Mouse (Mus musculus): Measurements from ENCODE around the gene Srbd1. TPM values are rescaled to one million over a fixed set of nuclear protein-coding genes. Genes with fewer than 3 reads are reported as not detected.

The Srbd1 gene
- polyA plus RNA-seq, 1 experiment from 2014 or later: 22.3 TPM

GRCm38 (mm10) chr17:85981869-85982268, 163.1 kb downstream of the Srbd1 start:
- Histone ChIP-seq H3K27ac (ENCODE audit: low read length) (no peak overlapping the region), H3K4me2 (replicated peaks; ENCODE audit: low read depth, low read length) (no peak overlapping the region), H3K4me1 (ENCODE audit: insufficient read depth, low read length) (no peaks in the 10 kb centered on the region), H3K27me3 (ENCODE audit: insufficient read depth, low read length) (no peaks in the 10 kb centered on the region), H3K9me3 (ENCODE audit: low read length) (no peaks in the 10 kb centered on the region), H3K36me3 (ENCODE audit: insufficient read depth, low read length) (no peaks in the 10 kb centered on the region), H3K4me3 (ENCODE audit: low read length) (no peak overlapping the region), H3K9ac (replicated peaks; ENCODE audit: low read length) (no peak overlapping the region)
- 90% methylated on average over 3 of the region's 3 CpGs for WGBS
- ATAC-seq (ENCODE audit: low FRiP score, low TSS enrichment): no peak

GRCm38 (mm10) chr17:85978876-85979275, 166.1 kb downstream of the Srbd1 start:
- Histone ChIP-seq H3K9me3 (ENCODE audit: low read length) (no peaks in the 10 kb centered on the region), H3K4me3 (ENCODE audit: low read length) (no peak overlapping the region), H3K4me1 (ENCODE audit: insufficient read depth, low read length) (no peaks in the 10 kb centered on the region), H3K27ac (ENCODE audit: low read length) (no peak overlapping the region), H3K4me2 (replicated peaks; ENCODE audit: low read depth, low read length) (no peak overlapping the region), H3K27me3 (ENCODE audit: insufficient read depth, low read length) (no peaks in the 10 kb centered on the region), H3K9ac (replicated peaks; ENCODE audit: low read length) (no peak overlapping the region), H3K36me3 (ENCODE audit: insufficient read depth, low read length) (no peaks in the 10 kb centered on the region)
- ATAC-seq (ENCODE audit: low FRiP score, low TSS enrichment): no peak
- 45% methylated on average over 8 of the region's 8 CpGs for WGBS

- no peak for ATAC-seq (ENCODE audit: low FRiP score, low TSS enrichment)
- Histone ChIP-seq H3K9ac (replicated peaks; ENCODE audit: low read length) (no peak overlapping the region), H3K4me2 (replicated peaks; ENCODE audit: low read depth, low read length) (no peak overlapping the region), H3K27me3 (ENCODE audit: insufficient read depth, low read length) (no peaks in the 10 kb centered on the region), H3K4me3 (ENCODE audit: low read length) (no peak overlapping the region), H3K4me1 (ENCODE audit: insufficient read depth, low read length) (peaks cover 8% of the 10 kb centered on the region; the same call in 1 of the 2 replicates), H3K36me3 (ENCODE audit: insufficient read depth, low read length) (no peaks in the 10 kb centered on the region), H3K9me3 (ENCODE audit: low read length) (no peaks in the 10 kb centered on the region), H3K27ac (ENCODE audit: low read length) (no peak overlapping the region)
- WGBS: 50% methylated on average over 5 of the region's 5 CpGs
Measured at GRCm38 (mm10) chr17:85975077-85975476, 169.9 kb downstream of the Srbd1 start.

GRCm38 (mm10) chr17:85974591-85974990, 170.4 kb downstream of the Srbd1 start:
- H3K4me1 ChIP-seq (ENCODE audit: insufficient read depth, low read length): peaks cover 8% of the 10 kb centered on the region; the same call in 1 of the 2 replicates
- no peaks in the 10 kb centered on the region for H3K9me3 ChIP-seq (ENCODE audit: low read length)
- H3K36me3 ChIP-seq (ENCODE audit: insufficient read depth, low read length): no peaks in the 10 kb centered on the region
- H3K27me3 ChIP-seq (ENCODE audit: insufficient read depth, low read length): no peaks in the 10 kb centered on the region
- no peak overlapping the region for H3K27ac ChIP-seq (ENCODE audit: low read length)
- 86% methylated on average over 8 of the region's 8 CpGs for WGBS
- ATAC-seq (ENCODE audit: low FRiP score, low TSS enrichment): no peak
- no peak overlapping the region for H3K4me2 ChIP-seq (replicated peaks; ENCODE audit: low read depth, low read length)
- no peak overlapping the region for H3K4me3 ChIP-seq (ENCODE audit: low read length)
- no peak overlapping the region for H3K9ac ChIP-seq (replicated peaks; ENCODE audit: low read length)

GRCm38 (mm10) chr17:85971120-85971519, 173.9 kb downstream of the Srbd1 start:
- H3K27ac ChIP-seq (ENCODE audit: low read length): no peak overlapping the region
- peak; percentile 76 for ATAC-seq (ENCODE audit: low FRiP score, low TSS enrichment)
- 10% methylated on average over 4 of the region's 4 CpGs for WGBS

GRCm38 (mm10) chr17:85961653-85962052, 183.3 kb downstream of the Srbd1 start:
- WGBS: 61% methylated on average over 6 of the region's 6 CpGs
- H3K36me3 ChIP-seq (ENCODE audit: insufficient read depth, low read length): no peaks in the 10 kb centered on the region
- no peak overlapping the region for H3K27ac ChIP-seq (ENCODE audit: low read length)
- ATAC-seq (ENCODE audit: low FRiP score, low TSS enrichment): no peak
- H3K9ac ChIP-seq (replicated peaks; ENCODE audit: low read length): no peak overlapping the region
- no peak overlapping the region for H3K4me2 ChIP-seq (replicated peaks; ENCODE audit: low read depth, low read length)
- H3K4me3 ChIP-seq (ENCODE audit: low read length): no peak overlapping the region
- no peaks in the 10 kb centered on the region for H3K9me3 ChIP-seq (ENCODE audit: low read length)
- no peaks in the 10 kb centered on the region for H3K27me3 ChIP-seq (ENCODE audit: insufficient read depth, low read length)
- no peaks in the 10 kb centered on the region for H3K4me1 ChIP-seq (ENCODE audit: insufficient read depth, low read length)

More at GRCm38 (mm10) chr17:85971120-85971519, 173.9 kb downstream of the Srbd1 start:
- Histone ChIP-seq H3K9me3 (ENCODE audit: low read length) (no peaks in the 10 kb centered on the region), H3K4me3 (ENCODE audit: low read length) (no peak overlapping the region), H3K27me3 (ENCODE audit: insufficient read depth, low read length) (no peaks in the 10 kb centered on the region), H3K9ac (replicated peaks; ENCODE audit: low read length) (no peak overlapping the region), H3K4me1 (ENCODE audit: insufficient read depth, low read length) (peaks cover 8% of the 10 kb centered on the region; the same call in 1 of the 2 replicates), H3K4me2 (replicated peaks; ENCODE audit: low read depth, low read length) (no peak overlapping the region), H3K36me3 (ENCODE audit: insufficient read depth, low read length) (no peaks in the 10 kb centered on the region)

- Histone ChIP-seq H3K9ac (replicated peaks; ENCODE audit: low read length) (no peak overlapping the region), H3K4me3 (ENCODE audit: low read length) (no peak overlapping the region), H3K27me3 (ENCODE audit: insufficient read depth, low read length) (peaks cover 3% of the 10 kb centered on the region; the same call in 1 of the 2 replicates), H3K4me2 (replicated peaks; ENCODE audit: low read depth, low read length) (no peak overlapping the region), H3K36me3 (ENCODE audit: insufficient read depth, low read length) (no peaks in the 10 kb centered on the region), H3K27ac (ENCODE audit: low read length) (no peak overlapping the region), H3K9me3 (ENCODE audit: low read length) (no peaks in the 10 kb centered on the region), H3K4me1 (ENCODE audit: insufficient read depth, low read length) (no peaks in the 10 kb centered on the region)
- 67% methylated on average over 2 of the region's 2 CpGs for WGBS
- ATAC-seq (ENCODE audit: low FRiP score, low TSS enrichment): no peak
Measured at GRCm38 (mm10) chr17:85951771-85952170, 193.2 kb downstream of the Srbd1 start.

GRCm38 (mm10) chr17:85949919-85950505, 195.0 kb downstream of the Srbd1 start:
- Histone ChIP-seq H3K4me1 (ENCODE audit: insufficient read depth, low read length) (no peaks in the 10 kb centered on the region), H3K27me3 (ENCODE audit: insufficient read depth, low read length) (0 out of 2 replicates have a peak, but pooled peaks cover 3% of the 10 kb centered on the region), H3K27ac (ENCODE audit: low read length) (no peak overlapping the region), H3K36me3 (ENCODE audit: insufficient read depth, low read length) (no peaks in the 10 kb centered on the region), H3K9me3 (ENCODE audit: low read length) (no peaks in the 10 kb centered on the region), H3K9ac (replicated peaks; ENCODE audit: low read length) (no peak overlapping the region), H3K4me2 (replicated peaks; ENCODE audit: low read depth, low read length) (0 out of 2 replicates have a peak overlapping the region, but pooled peaks have one; percentile 0), H3K4me3 (ENCODE audit: low read length) (no peak overlapping the region)
- 26% methylated on average over 14 of the region's 14 CpGs for WGBS
- peak; percentile 78 for ATAC-seq (ENCODE audit: low FRiP score, low TSS enrichment)

- Histone ChIP-seq H3K4me3 (ENCODE audit: low read length) (no peak overlapping the region), H3K9ac (replicated peaks; ENCODE audit: low read length) (no peak overlapping the region), H3K4me1 (ENCODE audit: insufficient read depth, low read length) (no peaks in the 10 kb centered on the region), H3K27me3 (ENCODE audit: insufficient read depth, low read length) (0 out of 2 replicates have a peak, but pooled peaks cover 3% of the 10 kb centered on the region), H3K9me3 (ENCODE audit: low read length) (no peaks in the 10 kb centered on the region), H3K36me3 (ENCODE audit: insufficient read depth, low read length) (no peaks in the 10 kb centered on the region), H3K4me2 (replicated peaks; ENCODE audit: low read depth, low read length) (0 out of 2 replicates have a peak overlapping the region, but pooled peaks have one; percentile 0), H3K27ac (ENCODE audit: low read length) (no peak overlapping the region)
- ATAC-seq (ENCODE audit: low FRiP score, low TSS enrichment): no peak; the same call in 1 of the 2 replicates
- WGBS: 46% methylated on average over 11 of the region's 11 CpGs
Measured at GRCm38 (mm10) chr17:85948911-85949909, 195.8 kb downstream of the Srbd1 start.

All from kidney, embryonic 16.5 days (tissue).